Mouse (Mus musculus): ENCODE results near the gene Chd2.

Chd2 gene

DNA sequence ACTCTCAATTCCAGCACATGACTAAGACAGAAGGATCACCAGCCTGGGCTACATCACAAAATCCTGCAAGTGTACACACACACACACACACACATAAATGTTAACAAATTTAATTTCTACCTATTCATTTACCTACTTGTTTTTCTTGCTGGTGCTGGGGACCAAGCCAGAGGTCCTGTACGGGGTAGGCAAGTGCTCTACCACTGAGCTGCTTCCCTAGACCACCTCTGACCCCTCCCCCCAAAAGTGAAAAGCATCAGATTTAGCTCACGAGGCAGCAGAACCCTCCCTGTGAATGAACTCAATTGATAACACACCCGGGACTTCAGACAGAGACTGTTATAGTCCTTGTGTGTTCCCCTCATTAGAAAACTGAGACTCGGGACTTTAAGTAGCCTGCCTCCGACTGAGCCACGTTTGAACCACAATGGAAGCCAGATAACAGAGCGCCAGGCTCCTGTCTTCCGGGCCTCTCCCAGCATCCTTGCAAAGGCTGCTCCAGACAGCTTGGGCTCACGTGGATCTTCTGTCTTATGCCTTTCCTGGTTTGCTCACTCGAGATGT, 19.9 kb upstream of the Chd2 start:
- no peak for DNase-seq

DNA sequence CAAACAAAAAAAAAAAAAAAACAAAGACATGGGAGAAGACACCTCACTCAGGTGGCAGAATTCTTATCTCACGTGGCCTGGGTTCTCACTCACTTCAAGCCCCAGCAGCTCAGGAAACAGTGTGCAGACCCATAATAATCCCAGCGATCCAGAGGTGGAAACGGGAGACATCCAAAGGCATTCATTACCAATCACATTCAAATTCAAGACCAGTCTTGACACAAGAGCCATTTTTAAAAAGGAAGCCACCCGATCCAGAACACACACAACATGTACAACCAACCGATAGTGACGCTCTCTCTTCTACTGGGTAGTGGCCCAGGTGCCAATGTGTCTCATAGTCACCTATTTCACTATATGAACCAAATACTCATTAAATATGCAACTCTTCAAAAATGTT, 19.2 kb upstream of the Chd2 start:
- no peak for DNase-seq

DNA sequence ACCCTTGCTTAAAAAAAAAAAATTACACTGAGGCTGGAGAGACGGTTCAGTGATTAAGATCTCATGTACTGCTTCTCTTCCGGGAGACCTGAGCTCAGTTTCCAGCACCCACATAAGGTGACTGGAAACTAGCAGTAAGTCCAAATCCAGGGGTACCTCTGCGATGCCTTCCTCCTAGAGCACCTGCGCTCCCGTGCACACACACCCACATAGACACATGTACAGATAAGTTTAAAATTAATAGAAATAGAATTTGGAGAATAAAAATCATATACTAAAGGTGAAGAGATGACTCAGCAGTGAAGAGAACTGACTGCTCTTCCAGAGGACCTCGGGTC, 18.2 kb upstream of the Chd2 start:
- no peak for DNase-seq

- no peak for DNase-seq
Observed at GRCm38 (mm10) chr7:73559170-73559852, 17.7 kb upstream of the Chd2 start.

GRCm38 (mm10) chr7:73558293-73559169, 16.9 kb upstream of the Chd2 start:
- DNase-seq = peak; percentile 100

- peak; percentile 69 to 75 for DNase-seq
Observed at GRCm38 (mm10) chr7:73557671-73558265, 16.1 kb upstream of the Chd2 start.

- peak in 1 of 2 experiments; percentile 51 for DNase-seq
Observed at GRCm38 (mm10) chr7:73556688-73557667, 15.3 kb upstream of the Chd2 start.

DNA sequence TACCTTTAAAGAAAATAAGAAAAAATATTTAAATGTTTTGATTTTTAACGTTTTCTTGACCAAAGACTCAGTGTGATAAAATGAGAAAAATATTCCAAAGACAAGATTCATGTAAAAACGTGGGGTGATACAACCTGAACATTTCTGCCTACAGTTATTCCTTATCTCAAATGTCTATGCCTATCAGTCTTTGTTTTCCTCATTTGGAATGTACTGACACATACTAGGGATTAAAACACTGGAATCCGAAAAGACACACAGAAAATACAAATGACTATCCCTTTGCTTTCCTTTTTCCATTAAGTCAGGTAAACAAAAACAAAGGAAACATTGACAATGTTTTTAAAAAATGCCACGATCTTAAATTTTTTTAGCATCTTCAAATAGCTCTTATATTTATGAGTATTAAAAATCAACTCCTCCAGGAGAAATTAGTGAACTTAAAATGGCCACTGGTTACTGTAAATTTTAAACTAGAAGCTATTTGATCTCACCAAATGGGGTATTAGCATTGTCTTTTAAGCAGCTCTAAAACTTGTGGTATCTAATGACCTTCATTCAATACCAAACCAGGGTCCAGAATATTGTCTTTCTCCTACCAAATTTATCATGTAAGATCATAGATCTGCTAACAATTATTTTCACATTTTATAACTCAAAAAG, 14.4 kb upstream of the Chd2 start:
- DNase-seq = no peak

DNA sequence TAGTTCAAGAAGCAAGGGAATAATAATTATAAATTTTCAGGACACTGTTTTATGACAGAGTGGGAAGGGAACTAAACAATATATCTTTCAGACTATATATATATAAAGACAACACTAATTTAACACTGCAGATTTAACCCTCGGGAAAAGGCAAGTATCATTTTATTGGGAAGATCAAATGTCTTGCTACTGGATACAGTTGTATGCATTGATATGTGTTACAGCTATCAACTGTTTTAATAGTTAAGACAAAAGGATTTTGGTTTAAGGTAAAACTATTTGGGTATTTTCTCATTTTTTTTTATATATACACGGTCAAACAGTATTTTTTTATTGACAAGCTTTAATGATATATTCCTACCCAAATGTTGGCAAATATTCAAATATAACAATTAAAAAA, 13.2 kb upstream of the Chd2 start:
- DNase-seq = no peak

- DNase-seq = no peak
Observed at GRCm38 (mm10) chr7:73553160-73553559, 11.5 kb upstream of the Chd2 start.

DNA sequence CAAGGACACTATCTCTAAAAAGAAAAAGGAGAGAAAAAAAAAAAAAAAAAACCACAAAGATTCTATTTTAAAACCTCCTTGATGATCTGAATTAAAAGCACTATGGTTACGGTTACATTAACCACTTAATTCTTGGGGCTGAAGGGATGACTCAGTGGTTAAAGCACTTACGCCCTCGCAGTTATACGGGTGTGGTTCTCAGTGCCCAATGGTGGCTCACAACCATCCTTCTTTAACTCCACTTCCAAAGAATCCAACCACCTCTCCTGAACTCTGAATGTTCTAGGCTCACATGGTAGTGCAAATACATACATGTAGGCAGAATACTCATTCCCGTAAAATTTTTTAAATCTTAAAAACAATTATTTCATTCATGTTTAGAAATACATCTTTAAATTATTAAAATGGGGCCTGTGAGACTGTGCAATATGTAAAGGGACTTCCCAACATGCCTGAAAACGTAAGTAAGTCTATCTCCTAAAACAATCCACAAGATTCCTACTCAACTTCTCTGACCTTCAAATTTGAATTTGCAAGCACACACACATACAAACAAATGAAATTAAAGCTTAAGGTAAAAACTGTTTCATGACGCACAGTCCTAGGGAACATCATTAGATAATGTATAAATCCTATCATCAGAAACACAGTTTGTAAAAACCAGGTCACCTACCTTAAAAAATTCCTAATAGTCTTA, 10.6 kb upstream of the Chd2 start:
- DNase-seq = no peak

DNA sequence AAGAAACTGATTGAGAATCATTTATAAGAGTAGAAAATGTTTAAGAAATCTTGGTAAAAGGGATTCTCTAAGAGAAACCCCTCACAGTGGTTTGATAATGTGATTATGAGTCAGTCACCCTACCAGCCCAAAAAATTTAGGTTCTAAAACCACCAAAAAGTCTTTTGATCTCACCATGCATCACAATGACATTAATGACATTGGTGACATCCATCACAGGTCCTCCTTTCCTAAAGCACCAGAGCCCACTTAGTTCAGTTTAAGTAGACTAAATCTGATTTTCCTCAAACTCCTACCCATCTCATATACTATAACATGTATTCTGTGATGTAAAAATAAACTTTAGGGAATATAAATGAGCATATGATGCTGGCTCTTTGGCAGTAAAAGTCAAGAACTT, 9.7 kb upstream of the Chd2 start:
- DNase-seq = no peak

- no peak for DNase-seq
Observed at GRCm38 (mm10) chr7:73548051-73548450, 6.4 kb upstream of the Chd2 start.

- no peak for DNase-seq
Observed at GRCm38 (mm10) chr7:73546561-73547510, 5.2 kb upstream of the Chd2 start.

DNA sequence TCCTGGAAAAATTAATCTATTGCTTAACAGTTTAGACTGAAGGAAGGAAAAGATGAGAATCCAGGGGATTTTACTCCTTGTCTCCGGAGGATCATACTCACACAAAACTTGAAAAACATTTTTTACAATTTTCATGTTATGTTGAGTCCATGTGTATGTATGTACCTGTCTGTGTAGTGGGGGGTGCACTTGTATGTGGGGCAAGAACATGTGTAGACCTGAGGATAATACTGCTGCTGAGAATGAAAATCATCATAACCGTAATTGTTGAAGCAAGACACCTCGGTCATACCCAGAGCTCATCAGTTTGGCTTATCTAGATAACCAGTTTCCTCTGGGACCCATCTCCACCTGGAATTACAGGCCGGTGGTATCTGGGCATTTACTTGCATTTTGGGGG, 3.4 kb upstream of the Chd2 start:
- DNase-seq = no peak

- DNase-seq = no peak
Observed at GRCm38 (mm10) chr7:73542131-73542853, 662 bp upstream of the Chd2 start.

DNA sequence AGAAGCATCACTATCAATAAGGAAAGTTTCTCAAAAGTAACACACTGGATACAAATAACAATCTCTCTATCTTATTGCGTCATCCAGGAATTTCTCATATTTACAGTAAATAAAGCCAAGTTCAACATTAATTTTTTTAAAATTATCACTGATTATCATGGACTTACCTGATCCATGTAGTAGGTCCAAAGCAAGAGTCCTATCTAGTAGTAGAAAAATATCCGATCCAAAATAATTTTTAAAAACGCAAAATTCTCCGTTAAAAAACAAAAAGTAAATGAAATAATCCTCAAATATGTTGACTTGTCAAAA, 595 bp downstream of the Chd2 start:
- DNase-seq = no peak

DNA sequence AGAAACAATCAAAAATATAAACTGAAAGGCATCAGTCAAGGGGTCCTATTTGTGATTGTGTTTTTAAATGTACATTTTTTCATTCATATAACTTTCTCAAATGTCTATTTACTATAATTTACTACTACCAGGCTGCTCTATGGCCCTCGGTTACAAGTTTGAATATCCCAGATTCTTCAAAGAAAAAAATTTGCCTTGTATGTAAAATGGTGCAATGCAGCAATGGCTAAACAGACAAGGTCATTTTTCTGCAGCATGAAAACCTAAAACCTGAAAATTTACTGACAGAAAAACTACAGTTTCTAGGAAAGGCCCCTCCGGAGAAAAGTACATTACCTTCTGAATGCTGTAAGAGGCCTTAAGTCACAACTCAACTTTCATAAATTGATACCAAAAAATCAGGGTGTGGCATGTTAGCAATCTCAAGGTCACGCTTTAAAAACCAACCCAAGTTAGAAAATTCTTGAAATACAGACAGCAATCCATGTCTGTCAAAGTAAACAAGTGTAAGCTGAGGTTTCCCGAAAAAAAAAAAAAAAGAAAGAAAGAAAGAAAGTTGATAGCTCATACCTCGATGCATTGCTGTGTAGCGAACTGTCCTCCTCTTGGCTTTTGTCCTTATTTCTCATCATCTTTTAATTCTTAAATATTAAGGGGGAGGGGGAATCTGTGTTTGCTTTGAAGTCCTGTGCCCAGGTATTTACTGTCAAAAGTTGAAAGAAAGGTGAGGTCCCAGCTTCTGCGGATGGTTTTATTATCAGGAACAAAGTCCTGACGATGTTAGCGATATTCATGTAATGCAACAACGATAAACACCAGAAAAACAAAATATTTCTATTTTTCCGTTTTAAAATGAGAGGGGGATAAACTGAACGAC, 1.2 kb downstream of the Chd2 start:
- DNase-seq = peak in 1 of 2 experiments; percentile 46

Measured in cerebellum, postnatal 10 days (tissue).